Mouse (Mus musculus) cerebellum, adult 9-10 months (tissue): Measurements from ENCODE around the gene Ephb1.
A peak's percentile ranks its signal among the peaks of the same experiment; 100 is the strongest.

Experiments used
- DNase-seq: peaks from one replicate; pipeline ENCODE4 v3.0.0; 2022

Ephb1 gene

GRCm38 (mm10) chr9:102033231-102033630, 321.3 kb downstream of the Ephb1 start:
- DNase-seq = no peak

- DNase-seq = no peak
Observed at GRCm38 (mm10) chr9:102032376-102032775, 322.1 kb downstream of the Ephb1 start.

GRCm38 (mm10) chr9:102029661-102030060, 324.8 kb downstream of the Ephb1 start:
- no peak for DNase-seq

GRCm38 (mm10) chr9:102026136-102026535, 328.4 kb downstream of the Ephb1 start:
- DNase-seq = peak; percentile 45

GRCm38 (mm10) chr9:102025141-102025540, 329.4 kb downstream of the Ephb1 start:
- DNase-seq = peak; percentile 42

- DNase-seq = no peak
Observed at GRCm38 (mm10) chr9:102015516-102015915, 339.0 kb downstream of the Ephb1 start.

GRCm38 (mm10) chr9:102007706-102008105, 346.8 kb downstream of the Ephb1 start:
- no peak for DNase-seq

GRCm38 (mm10) chr9:102006539-102006938, 348.0 kb downstream of the Ephb1 start:
- no peak for DNase-seq

- DNase-seq = no peak
Observed at GRCm38 (mm10) chr9:102002920-102003319, 351.6 kb downstream of the Ephb1 start.

- no peak for DNase-seq
Observed at GRCm38 (mm10) chr9:102002186-102002585, 352.3 kb downstream of the Ephb1 start.

GRCm38 (mm10) chr9:102001633-102002165, 352.8 kb downstream of the Ephb1 start:
- no peak for DNase-seq

GRCm38 (mm10) chr9:101999690-102000089, 354.8 kb downstream of the Ephb1 start:
- no peak for DNase-seq

- no peak for DNase-seq
Observed at GRCm38 (mm10) chr9:101996771-101997500, 357.6 kb downstream of the Ephb1 start.

- no peak for DNase-seq
Observed at GRCm38 (mm10) chr9:101996183-101996582, 358.3 kb downstream of the Ephb1 start.

GRCm38 (mm10) chr9:101995423-101996156, 358.9 kb downstream of the Ephb1 start:
- DNase-seq = no peak

- DNase-seq = no peak
Observed at GRCm38 (mm10) chr9:101994086-101994485, 360.4 kb downstream of the Ephb1 start.

GRCm38 (mm10) chr9:101990836-101991235, 363.7 kb downstream of the Ephb1 start:
- no peak for DNase-seq

- peak; percentile 9 for DNase-seq
Observed at GRCm38 (mm10) chr9:101990032-101990431, 364.5 kb downstream of the Ephb1 start.

GRCm38 (mm10) chr9:101986910-101987309, 367.6 kb downstream of the Ephb1 start:
- DNase-seq = no peak

- no peak for DNase-seq
Observed at GRCm38 (mm10) chr9:101982378-101982777, 372.1 kb downstream of the Ephb1 start.

GRCm38 (mm10) chr9:101981161-101981560, 373.3 kb downstream of the Ephb1 start:
- DNase-seq = no peak

- DNase-seq = no peak
Observed at GRCm38 (mm10) chr9:101976884-101977465, 377.5 kb downstream of the Ephb1 start.

- DNase-seq = no peak
Observed at GRCm38 (mm10) chr9:101972314-101972713, 382.2 kb downstream of the Ephb1 start.

- no peak for DNase-seq
Observed at GRCm38 (mm10) chr9:101971806-101972205, 382.7 kb downstream of the Ephb1 start.
